Mouse (Mus musculus): Measurements from ENCODE around the gene Adam12.

DNA sequence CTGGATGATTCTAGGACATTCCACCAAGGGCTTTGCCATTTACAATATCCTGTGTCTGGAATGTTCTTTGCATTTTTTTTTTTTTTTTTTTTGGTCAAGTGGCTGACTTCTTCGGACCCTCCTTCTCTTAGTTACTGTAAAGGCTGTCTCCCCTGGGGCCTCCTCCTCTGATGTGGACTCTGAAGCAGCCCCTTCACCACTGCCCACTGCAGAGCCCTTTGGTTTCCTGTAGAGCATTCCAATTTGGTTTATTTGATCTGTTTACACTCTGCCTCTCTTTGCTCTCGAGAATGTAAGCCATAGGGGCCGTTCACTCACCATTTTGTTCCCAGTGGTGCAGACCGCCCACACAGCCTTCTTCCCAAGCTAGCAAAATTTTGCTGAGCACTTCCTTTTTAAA, 216.7 kb downstream of the Adam12 start:
- TF ChIP-seq POLR2A (IDR thresholded peaks at IDR 0.05; ENCODE audit: low read depth, low read length) (no peak), CTCF (IDR thresholded peaks at IDR 0.05; ENCODE audit: extremely low read depth, insufficient read depth, insufficient read length, insufficient replicate concordance) (no peak)

Data from spleen, adult 2 months (tissue).